Mouse (Mus musculus) C2C12 (cell line): ENCODE measurements at regions not wholly inside any gene's neighbourhood (a gene's known extent, or its start where the extent isn't known, plus 50 kb on each side); places are given as distances from the start of the nearest gene placed in this dataset.

Experiments used
- H3K27me3 ChIP-seq: one replicate; pipeline ENCODE4 v1.6.1; 2011; ENCODE audit not compliant: control insufficient read depth, insufficient read depth, insufficient read length
- H3K36me3 ChIP-seq: one replicate; pipeline ENCODE4 v1.6.1; 2011; ENCODE audit not compliant: control insufficient read depth, insufficient read depth
- H3K4me3 ChIP-seq: one replicate; pipeline ENCODE4 v1.5.1; 2011; ENCODE audit warnings: mild to moderate bottlenecking, control low read depth; ENCODE audit not compliant: poor library complexity, insufficient read depth, severe bottlenecking
- H3K79me2 ChIP-seq: one replicate; pipeline ENCODE4 v1.6.1; 2011; ENCODE audit not compliant: control insufficient read depth, insufficient read depth
- H3K79me3 ChIP-seq: one replicate; pipeline ENCODE4 v1.6.1; 2011; ENCODE audit warnings: low read depth, control low read depth
- H3ac ChIP-seq: one replicate; pipeline ENCODE3; 2011; ENCODE audit warnings: low read depth; ENCODE audit not compliant: control insufficient read depth, insufficient read length
- CEBPB ChIP-seq: IDR thresholded peaks from one replicate; pipeline ENCODE4 v1.6.1; 2011; ENCODE audit warnings: low read depth, mild to moderate bottlenecking, control low read depth, moderate library complexity
- CTCF ChIP-seq: IDR thresholded peaks from one replicate; pipeline ENCODE4 v1.5.1; 2011; ENCODE audit not compliant: control insufficient read depth, insufficient read depth, insufficient read length
- FOSL1 ChIP-seq: IDR thresholded peaks from one replicate; pipeline ENCODE4 v1.8.0; 2011; ENCODE audit warnings: mild to moderate bottlenecking, low read length; ENCODE audit not compliant: poor library complexity, insufficient read depth, severe bottlenecking
- MAX ChIP-seq: IDR thresholded peaks from one replicate; pipeline ENCODE4 v1.6.1; 2011; ENCODE audit warnings: mild to moderate bottlenecking, control low read depth
- MYOD1 ChIP-seq: IDR thresholded peaks from one replicate; pipeline ENCODE4 v1.6.1; 2011; ENCODE audit warnings: low read depth; ENCODE audit not compliant: control insufficient read depth, insufficient read length
- MYOG ChIP-seq: IDR thresholded peaks from one replicate; pipeline ENCODE4 v1.6.1; 2011; ENCODE audit not compliant: control insufficient read depth, insufficient read length; ENCODE audit errors: extremely low read depth
- USF1 ChIP-seq: IDR thresholded peaks from one replicate; pipeline ENCODE4 v1.6.1; 2011; ENCODE audit warnings: low read depth, mild to moderate bottlenecking, control low read depth, moderate library complexity

- no peak overlapping the region for H3ac ChIP-seq
- H3K79me2 ChIP-seq: no peaks in the 10 kb centered on the region
- TF ChIP-seq MYOG: no peak
- no peak for TF ChIP-seq FOSL1
- TF ChIP-seq MAX: no peak
- no peak for TF ChIP-seq CTCF
- TF ChIP-seq CEBPB: no peak
- TF ChIP-seq USF1: no peak
- no peak for TF ChIP-seq MYOD1
- H3K79me3 ChIP-seq: no peaks in the 10 kb centered on the region
- no peaks in the 10 kb centered on the region for H3K27me3 ChIP-seq
- no peak overlapping the region for H3K4me3 ChIP-seq
- no peaks in the 10 kb centered on the region for H3K36me3 ChIP-seq
Observed at GRCm38 (mm10) chr16:45331236-45331635, 77.6 kb downstream of the Cd200 start.

- no peak for TF ChIP-seq MYOG
- no peak for TF ChIP-seq MYOD1
- no peak for TF ChIP-seq MAX
- no peak for TF ChIP-seq CTCF
- TF ChIP-seq CEBPB: no peak
- no peak for TF ChIP-seq FOSL1
- no peak for TF ChIP-seq USF1
- H3K4me3 ChIP-seq: no peak overlapping the region
- no peaks in the 10 kb centered on the region for H3K36me3 ChIP-seq
- H3K79me2 ChIP-seq: no peaks in the 10 kb centered on the region
- H3K27me3 ChIP-seq: no peaks in the 10 kb centered on the region
- H3ac ChIP-seq: no peak overlapping the region
- no peaks in the 10 kb centered on the region for H3K79me3 ChIP-seq
Observed at GRCm38 (mm10) chr16:45330298-45330697, 78.6 kb downstream of the Cd200 start.

DNA sequence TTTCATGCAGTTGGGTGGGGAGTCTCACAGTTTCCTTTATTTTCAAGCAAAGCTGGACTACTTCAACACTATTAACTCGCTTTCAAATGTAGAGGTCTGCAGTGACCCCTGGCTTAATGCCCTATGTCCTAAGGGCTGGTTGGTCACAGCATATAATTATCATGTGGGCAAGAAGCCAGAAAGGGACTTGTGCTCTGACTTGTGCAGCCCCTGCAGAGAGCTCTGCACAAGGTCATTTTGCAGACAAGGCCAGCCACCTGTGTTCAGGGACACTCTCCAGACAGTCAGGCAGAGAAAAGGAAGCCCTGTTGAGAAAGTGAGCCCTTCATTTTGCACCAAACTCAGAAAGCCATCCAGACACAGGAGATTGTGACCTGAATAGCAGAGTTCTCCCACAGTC is 79.1 kb downstream of the Cd200 start:
- H3ac ChIP-seq: no peak overlapping the region
- no peaks in the 10 kb centered on the region for H3K79me3 ChIP-seq
- H3K79me2 ChIP-seq: no peaks in the 10 kb centered on the region
- no peak overlapping the region for H3K4me3 ChIP-seq
- H3K36me3 ChIP-seq: no peaks in the 10 kb centered on the region
- TF ChIP-seq USF1 (no peak), CEBPB (no peak), MYOG (no peak), MYOD1 (no peak), MAX (no peak), CTCF (no peak), FOSL1 (no peak)
- H3K27me3 ChIP-seq: no peaks in the 10 kb centered on the region

- H3K79me2 ChIP-seq: no peaks in the 10 kb centered on the region
- H3K4me3 ChIP-seq: no peak overlapping the region
- H3K27me3 ChIP-seq: no peaks in the 10 kb centered on the region
- no peaks in the 10 kb centered on the region for H3K79me3 ChIP-seq
- no peak for TF ChIP-seq CEBPB
- TF ChIP-seq MYOG: no peak
- no peak for TF ChIP-seq USF1
- no peak for TF ChIP-seq MAX
- no peak for TF ChIP-seq FOSL1
- no peak for TF ChIP-seq MYOD1
- TF ChIP-seq CTCF: no peak
- no peak overlapping the region for H3ac ChIP-seq
- H3K36me3 ChIP-seq: no peaks in the 10 kb centered on the region
Observed at GRCm38 (mm10) chr16:45327103-45327502, 81.8 kb downstream of the Cd200 start.

GRCm38 (mm10) chr16:45311479-45311878 is 87.4 kb downstream of the Btla start:
- no peaks in the 10 kb centered on the region for H3K27me3 ChIP-seq
- H3ac ChIP-seq: no peak overlapping the region
- H3K36me3 ChIP-seq: no peaks in the 10 kb centered on the region
- no peak overlapping the region for H3K4me3 ChIP-seq
- TF ChIP-seq MAX (no peak), CEBPB (peak; percentile 28), FOSL1 (no peak), USF1 (no peak), MYOG (no peak), MYOD1 (no peak)
- H3K79me3 ChIP-seq: no peaks in the 10 kb centered on the region
- H3K79me2 ChIP-seq: no peaks in the 10 kb centered on the region
